17 mouse cellular contexts compared by ENCODE assay signal in genomic region chr17:91086412-91086811, GRCm38 (mm10). TPM values are rescaled to one million over a fixed set of nuclear protein-coding genes. Genes with fewer than 3 reads are reported as not detected.
DNase-seq lines count a peak whose midpoint lies in the region; ATAC-seq and TF ChIP-seq lines count a peak whose summit lies in the region.
"Had no signal": no experiment of that assay in that cellular context is flagged by ENCODE, and none has a peak within 500 bp of the region (broad histone marks: within the 10 kb centered on the region; RNA-seq: fewer than 3 reads in every experiment).

No protein-coding gene starts in this region.

- TF ChIP-seq POLR2A in cortical plate, adult 2 months (IDR thresholded peaks at IDR 0.05; ENCODE audit: extremely low read depth, insufficient read depth, low read length), result no peak

- H3K27ac ChIP-seq in layer of hippocampus, adult 2 months, result peak overlapping the region; percentile 76
- H3K27ac ChIP-seq in cortical plate, adult 2 months (ENCODE audit: insufficient read depth, low read length), result no peak overlapping the region
- H3K27ac ChIP-seq in hindbrain, embryonic 14.5 days, result peak overlapping the region; percentile 57; the same call in 1 of the 2 replicates
- no peak overlapping the region for H3K27ac ChIP-seq in neural tube, embryonic 13.5 days (replicated peaks)
- H3K27ac ChIP-seq: embryonic facial prominence, embryonic 12.5 days; kidney, postnatal 0 days; limb, embryonic 12.5 days; liver, embryonic 13.5 days had no signal

- peaks cover 19% of the 10 kb centered on the region for H3K9me3 ChIP-seq in hindbrain, embryonic 14.5 days (ENCODE audit: control insufficient read depth, low read length)
- peaks cover 13% of the 10 kb centered on the region for H3K9me3 ChIP-seq in neural tube, embryonic 13.5 days

- intact Hi-C loops in gastrocnemius, postnatal 14 days (cut with DNase I; ENCODE audit: low total_unique reads), result no loop called here

- H3K27me3 ChIP-seq in hindbrain, embryonic 14.5 days (ENCODE audit: control insufficient read depth, insufficient read depth, low read length), result no peaks in the 10 kb centered on the region
- H3K27me3 ChIP-seq in neural tube, embryonic 13.5 days, result no peaks in the 10 kb centered on the region
- H3K27me3 ChIP-seq: embryonic facial prominence, embryonic 12.5 days; liver, embryonic 13.5 days had no signal

- peaks cover 22% of the 10 kb centered on the region for H3K36me3 ChIP-seq in hindbrain, embryonic 14.5 days (replicated peaks; ENCODE audit: control insufficient read depth, insufficient read depth)
- H3K36me3 ChIP-seq in neural tube, embryonic 13.5 days, result peaks cover 19% of the 10 kb centered on the region
- H3K36me3 ChIP-seq: embryonic facial prominence, embryonic 12.5 days; heart, embryonic 12.5 days; limb, embryonic 12.5 days; liver, embryonic 13.5 days had no signal

- WGBS in hindbrain, embryonic 14.5 days, result 57% methylated on average over 1 of the region's 1 CpGs
- 88% methylated on average over 1 of the region's 1 CpGs for WGBS in neural tube, embryonic 13.5 days

- H3K4me2 ChIP-seq in hindbrain, embryonic 14.5 days (replicated peaks), result peak overlapping the region; percentile 61
- H3K4me2 ChIP-seq in neural tube, embryonic 13.5 days, result peak overlapping the region; percentile 49
- H3K4me2 ChIP-seq: embryonic facial prominence, embryonic 12.5 days; heart, embryonic 12.5 days; limb, embryonic 12.5 days; liver, embryonic 13.5 days had no signal

- no peak for DNase-seq in layer of hippocampus, adult 2 months (ENCODE audit: low spot score in 2 of 2)
- DNase-seq in layer of hippocampus, adult 9-11 months, result no peak
- no peak for DNase-seq in hindbrain, embryonic 14.5 days (ENCODE audit: low spot score)
- no peak for DNase-seq in cerebellum, adult 9-11 months
- DNase-seq in gastrocnemius, postnatal 14 days, result no peak
- DNase-seq: heart, postnatal 36 days; kidney, adult 11 months; liver, embryonic 13.5 days; spleen, adult 18-20 months; thymus, adult 18-20 months had no signal

- peaks cover 4% of the 10 kb centered on the region for H3K4me1 ChIP-seq in cortical plate, adult 2 months (ENCODE audit: control insufficient read depth, insufficient read depth, low read length)
- H3K4me1 ChIP-seq in hindbrain, embryonic 14.5 days (replicated peaks; ENCODE audit: control insufficient read depth, insufficient read depth, low read length), result peaks cover 25% of the 10 kb centered on the region
- peaks cover 30% of the 10 kb centered on the region for H3K4me1 ChIP-seq in neural tube, embryonic 13.5 days (replicated peaks)
- H3K4me1 ChIP-seq: embryonic facial prominence, embryonic 12.5 days; heart, embryonic 12.5 days; limb, embryonic 12.5 days; liver, embryonic 13.5 days had no signal

- ATAC-seq in hindbrain, embryonic 14.5 days (ENCODE audit: low FRiP score), result no peak
- ATAC-seq in neural tube, embryonic 13.5 days (ENCODE audit: low read depth), result no peak

- H3K9ac ChIP-seq in hindbrain, embryonic 14.5 days, result peak overlapping the region; percentile 46; the same call in 1 of the 2 replicates
- no peak overlapping the region for H3K9ac ChIP-seq in neural tube, embryonic 13.5 days
- H3K9ac ChIP-seq: embryonic facial prominence, embryonic 12.5 days; heart, embryonic 12.5 days; limb, embryonic 12.5 days; liver, embryonic 13.5 days had no signal

- TF ChIP-seq CTCF in layer of hippocampus, adult 2 months (conservative IDR thresholded peaks at IDR 0.05), result no peak
- no peak for TF ChIP-seq CTCF in cortical plate, adult 2 months (IDR thresholded peaks at IDR 0.05; ENCODE audit: extremely low read depth, insufficient read depth, low read length)

- H3K4me3 ChIP-seq in layer of hippocampus, adult 2 months, result peak overlapping the region; percentile 45
- H3K4me3 ChIP-seq in cortical plate, adult 2 months (ENCODE audit: insufficient read depth, low read length), result peak overlapping the region; percentile 31; the same call in 1 of the 2 replicates
- H3K4me3 ChIP-seq in hindbrain, embryonic 14.5 days (replicated peaks; ENCODE audit: low read length), result peak overlapping the region; percentile 27
- peak overlapping the region; percentile 27 for H3K4me3 ChIP-seq in neural tube, embryonic 13.5 days
- H3K4me3 ChIP-seq: embryonic facial prominence, embryonic 12.5 days; heart, embryonic 12.5 days; limb, embryonic 12.5 days; liver, embryonic 13.5 days; myocyte had no signal

RNA-seq across cellular contexts. Expression of gene Nrxn1, which starts 6.5 kb away (rescaled TPM):
- 100 to 1,000 TPM; 450 to 453 TPM for total RNA-seq in layer of hippocampus, adult 2 months (2021)
- 244 and 266 TPM in 2 replicates for polyA plus RNA-seq in cortical plate, adult 2 months (2012; rRNA removed)
- 204 and 210 TPM in 2 replicates for polyA plus RNA-seq in hindbrain, embryonic 14.5 days (2014; fragmentation: Nextera tagmentation; extraction: Ambion mirVana)
- 175 and 185 TPM in 2 replicates for polyA plus RNA-seq in neural tube, embryonic 13.5 days (2015; fragmentation: Nextera tagmentation; extraction: Ambion mirVana)
- 1 to 10 TPM in 1 of 2 experiments, under 1 TPM in 1; 0.40 to 1.6 TPM for total RNA-seq in gastrocnemius, postnatal 14 days (2021)

Comparison
In these comparisons a context has a peak if more than half of its experiments do, and no peak if none do; other contexts are left out.
1. H3K27ac ChIP-seq: peak in layer of hippocampus, adult 2 months (single experiment) and hindbrain, embryonic 14.5 days (single experiment); none in cortical plate, adult 2 months (single experiment) and neural tube, embryonic 13.5 days (single experiment).
2. Peak in every context shown above with its lines, with median percentiles within 50 percentile points of each other: H3K4me3 ChIP-seq.